Mouse (Mus musculus) heart, postnatal 10 days (tissue): ENCODE results near the gene Bnc2. TPM values are rescaled to one million over a fixed set of nuclear protein-coding genes. Genes with fewer than 3 reads are reported as not detected.
A peak's percentile ranks its signal among the peaks of the same experiment; 100 is the strongest.

Source experiments
- DNase-seq, 2 experiments: peaks; one replicate each; pipeline ENCODE4 v3.0.0; 2021
- intact Hi-C: fragments of 180-260 bp; cut with DNase I; formaldehyde crosslinking; loops from one replicate; pipeline ENCODE4 v1.15.1; 2025
- total RNA-seq, 2 experiments: library from RNA; stranded (reverse); gene quantifications; 2 replicates each; pipeline ENCODE4 v1.2.3; 2021

Bnc2 gene
- total RNA-seq, 2 experiments from 2014 or later = 3.3 to 3.7 TPM

- DNase-seq = peak in 1 of 2 experiments; percentile 8
- intact Hi-C loops = no loop called here
These were observed 343.1 kb downstream of the Bnc2 start for GRCm38 (mm10) chr4:84331995-84332394.

- intact Hi-C loops = no loop called here
- DNase-seq = no peak
These were observed 343.6 kb downstream of the Bnc2 start for GRCm38 (mm10) chr4:84331450-84331849.

- intact Hi-C loops = no loop called here
- DNase-seq = no peak
These were observed 344.6 kb downstream of the Bnc2 start for GRCm38 (mm10) chr4:84330509-84330908.

- DNase-seq = no peak
- intact Hi-C loops = no loop called here
These were observed 345.4 kb downstream of the Bnc2 start for GRCm38 (mm10) chr4:84329651-84330050.

- intact Hi-C loops = no loop called here
- DNase-seq = no peak
These were observed 350.7 kb downstream of the Bnc2 start for GRCm38 (mm10) chr4:84324371-84324770.

- intact Hi-C loops = no loop called here
- DNase-seq = no peak
These were observed 353.5 kb downstream of the Bnc2 start for GRCm38 (mm10) chr4:84321598-84321997.

GRCm38 (mm10) chr4:84317421-84317820 is 357.7 kb downstream of the Bnc2 start:
- intact Hi-C loops = no loop called here
- no peak for DNase-seq

GRCm38 (mm10) chr4:84311371-84311770 is 363.7 kb downstream of the Bnc2 start:
- no peak for DNase-seq
- intact Hi-C loops = no loop called here

GRCm38 (mm10) chr4:84310851-84311250 is 364.2 kb downstream of the Bnc2 start:
- DNase-seq = no peak
- intact Hi-C loops = no loop called here

GRCm38 (mm10) chr4:84308226-84308862 is 366.7 kb downstream of the Bnc2 start:
- intact Hi-C loops = no loop called here
- DNase-seq = no peak

GRCm38 (mm10) chr4:84306928-84307606 is 368.0 kb downstream of the Bnc2 start:
- intact Hi-C loops = no loop called here
- DNase-seq = no peak

GRCm38 (mm10) chr4:84302949-84303348 is 372.1 kb downstream of the Bnc2 start:
- DNase-seq = no peak
- intact Hi-C loops = no loop called here

- intact Hi-C loops = no loop called here
- DNase-seq = no peak
These were observed 389.9 kb downstream of the Bnc2 start for GRCm38 (mm10) chr4:84285153-84285552.

GRCm38 (mm10) chr4:84282651-84283050 is 392.4 kb downstream of the Bnc2 start:
- intact Hi-C loops = no loop called here
- DNase-seq = no peak

- intact Hi-C loops = no loop called here
- no peak for DNase-seq
These were observed 396.9 kb downstream of the Bnc2 start for GRCm38 (mm10) chr4:84278156-84278555.

- intact Hi-C loops = no loop called here
- no peak for DNase-seq
These were observed 399.0 kb downstream of the Bnc2 start for GRCm38 (mm10) chr4:84276081-84276480.

- intact Hi-C loops = no loop called here
- no peak for DNase-seq
These were observed 400.9 kb downstream of the Bnc2 start for GRCm38 (mm10) chr4:84274158-84274557.

- no peak for DNase-seq
- intact Hi-C loops = no loop called here
These were observed 402.2 kb downstream of the Bnc2 start for GRCm38 (mm10) chr4:84272867-84273266.

- intact Hi-C loops = no loop called here
- DNase-seq = no peak
These were observed 405.2 kb downstream of the Bnc2 start for GRCm38 (mm10) chr4:84269845-84270244.

- intact Hi-C loops = no loop called here
- DNase-seq = no peak
These were observed 427.7 kb downstream of the Bnc2 start for GRCm38 (mm10) chr4:84247356-84247755.

GRCm38 (mm10) chr4:84232346-84232745 is 442.7 kb downstream of the Bnc2 start:
- intact Hi-C loops = no loop called here
- DNase-seq = no peak

GRCm38 (mm10) chr4:84231251-84231650 is 443.8 kb downstream of the Bnc2 start:
- intact Hi-C loops = no loop called here
- DNase-seq = no peak
